Mouse (Mus musculus) layer of hippocampus, adult 2 months (tissue): ENCODE measurements around the gene Col16a1. TPM values are rescaled to one million over a fixed set of nuclear protein-coding genes. Genes with fewer than 3 reads are reported as not detected.

Experiments
- DNase-seq, 2 experiments: peaks; one replicate each; pipeline ENCODE4 v3.0.0; 2022; ENCODE audit warnings: low spot score in 2 of 2
- H3K27ac ChIP-seq: fragments of 200-600 bp; 2 replicates; pipeline ENCODE4 v1.8.1; 2022
- H3K4me3 ChIP-seq: fragments of 200-600 bp; 2 replicates; pipeline ENCODE4 v1.8.1; 2022; ENCODE audit warnings: mild to moderate bottlenecking
- CTCF ChIP-seq: fragments of 200-600 bp; conservative IDR thresholded peaks from 2 replicates; pipeline ENCODE4 v1.8.1; 2022; ENCODE audit warnings: antibody characterized with exemption, mild to moderate bottlenecking, moderate library complexity
- total RNA-seq, 2 experiments: library from RNA; stranded (reverse); gene quantifications; 2 replicates each; pipeline ENCODE4 v1.2.3; 2021

Gene Col16a1
- total RNA-seq, 2 experiments from 2014 or later: 14.5 to 15.2 TPM

DNA sequence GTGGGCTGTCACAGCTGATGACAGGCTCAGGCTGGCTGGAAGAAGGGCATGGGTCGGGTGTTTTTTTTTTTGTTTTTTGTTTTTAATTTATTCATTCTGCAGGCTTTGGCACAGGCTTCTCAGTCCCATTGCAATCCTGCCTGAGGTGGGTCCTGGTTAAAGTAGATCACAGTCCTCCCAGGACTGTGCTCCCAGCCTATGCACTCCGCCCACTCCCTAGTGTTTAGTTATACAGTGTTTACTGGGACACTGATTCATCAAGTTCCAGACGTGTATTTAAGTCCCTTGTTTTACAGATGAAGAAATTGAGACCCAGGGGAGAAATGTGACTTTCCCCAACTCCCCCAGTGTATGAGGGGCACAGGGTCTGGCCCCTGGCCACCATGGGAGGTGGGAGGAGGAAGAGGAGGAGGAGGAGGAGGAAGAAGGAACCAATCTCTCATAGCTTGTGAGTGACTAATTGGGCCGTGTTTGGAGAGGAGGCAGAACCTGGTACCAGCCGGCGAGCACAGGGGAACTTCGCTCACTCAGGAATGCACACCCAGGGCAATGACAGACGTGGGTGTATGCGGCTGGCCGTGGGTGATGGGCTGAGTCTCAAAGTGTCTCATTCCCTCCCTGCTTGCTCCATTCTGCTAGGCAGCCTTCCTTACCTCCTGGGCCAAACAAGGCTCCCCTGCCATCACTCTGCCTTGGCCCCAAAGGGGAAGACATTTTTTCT, 24.0 kb upstream of the Col16a1 start:
- TF ChIP-seq CTCF: no peak

DNA sequence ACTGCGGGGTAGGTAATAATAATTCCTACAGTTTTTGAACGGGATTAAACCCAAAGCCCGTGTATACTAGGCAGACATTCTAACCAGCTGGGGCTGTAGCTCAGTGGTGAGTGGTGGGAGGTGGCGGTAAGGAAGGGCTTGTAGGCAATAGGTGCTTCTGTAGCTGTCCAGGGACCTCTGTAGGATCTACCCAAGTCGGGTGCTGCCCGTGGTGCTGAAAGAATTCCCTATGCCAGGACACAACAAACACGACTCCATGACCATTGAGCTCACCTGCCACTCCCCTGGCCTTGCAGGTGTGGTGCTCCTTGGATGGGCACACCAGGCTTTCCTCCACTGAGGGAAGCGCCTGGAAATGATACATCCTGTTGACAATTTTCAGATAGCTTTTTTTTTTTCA, 22.1 kb upstream of the Col16a1 start:
- DNase-seq: no peak
- Histone ChIP-seq H3K4me3 (no peak overlapping the region), H3K27ac (no peak overlapping the region)
- no peak for TF ChIP-seq CTCF

More for the DNA sequence above, 24.0 kb upstream of the Col16a1 start:
- peak in 1 of 2 experiments; percentile 62 for DNase-seq
- H3K27ac ChIP-seq: peak overlapping the region; percentile 86
- no peak overlapping the region for H3K4me3 ChIP-seq

DNA sequence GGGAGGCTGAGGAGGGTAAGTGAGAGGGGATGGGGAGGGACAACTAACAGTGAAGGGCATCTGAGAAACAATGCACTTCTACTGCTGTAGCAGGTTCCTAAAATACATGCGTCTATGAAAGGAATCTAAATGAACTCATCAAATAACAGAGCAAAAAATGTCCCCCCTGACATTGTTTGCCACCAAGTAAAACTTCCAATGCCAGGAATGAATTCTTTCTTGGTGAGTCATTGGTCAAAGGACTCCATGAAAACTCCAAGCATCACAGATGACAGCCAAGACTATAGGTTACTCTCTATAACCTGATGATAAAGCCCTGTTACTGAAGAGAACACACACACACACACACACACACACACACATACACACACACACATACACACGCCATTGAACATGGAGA, 16.5 kb upstream of the Col16a1 start:
- no peak overlapping the region for H3K27ac ChIP-seq
- H3K4me3 ChIP-seq: no peak overlapping the region
- no peak for TF ChIP-seq CTCF
- no peak for DNase-seq

DNA sequence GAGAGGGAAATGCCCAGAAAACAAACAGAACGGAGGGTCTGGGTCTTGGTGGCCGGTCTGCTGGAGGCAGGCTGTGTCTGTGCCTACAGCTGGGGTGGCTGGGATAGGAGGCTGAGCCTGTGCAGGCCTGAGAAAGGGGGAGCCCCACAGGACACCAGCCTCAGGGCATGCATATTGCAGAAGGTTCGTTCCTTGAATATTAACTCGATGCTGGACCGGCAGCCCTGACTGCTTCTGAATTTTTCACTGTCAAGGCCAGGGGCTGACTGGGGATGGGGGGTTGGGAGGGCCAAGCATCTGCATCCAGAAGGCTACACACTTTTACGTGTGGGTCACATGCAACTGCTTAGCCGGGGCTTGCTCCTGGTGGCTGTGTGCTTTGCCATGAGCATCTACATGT, 14.1 kb upstream of the Col16a1 start:
- Histone ChIP-seq H3K4me3 (no peak overlapping the region), H3K27ac (no peak overlapping the region)
- no peak for DNase-seq
- no peak for TF ChIP-seq CTCF

DNA sequence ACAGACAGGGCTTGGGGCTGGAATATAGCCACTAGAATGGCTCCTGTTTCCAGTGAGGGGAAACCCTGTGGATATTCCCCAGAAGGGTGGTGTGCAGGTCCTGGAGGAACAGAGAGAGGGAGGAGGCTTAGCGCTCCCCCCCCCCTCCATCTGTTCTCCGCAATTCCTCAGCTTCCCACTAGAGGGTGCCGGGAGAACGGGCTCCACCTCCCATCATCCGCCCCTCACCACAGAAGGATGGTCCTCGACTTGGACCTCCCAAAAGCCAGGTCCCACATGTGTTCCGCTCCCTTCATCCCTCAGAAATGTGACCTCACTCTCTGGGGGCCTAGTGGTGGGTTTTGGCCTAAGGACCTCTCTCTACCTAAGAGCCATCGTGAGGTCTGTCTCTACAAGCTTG, 11.5 kb upstream of the Col16a1 start:
- peak; percentile 85 for TF ChIP-seq CTCF
- no peak overlapping the region for H3K27ac ChIP-seq
- DNase-seq: peak in 1 of 2 experiments; percentile 61
- H3K4me3 ChIP-seq: no peak overlapping the region

DNA sequence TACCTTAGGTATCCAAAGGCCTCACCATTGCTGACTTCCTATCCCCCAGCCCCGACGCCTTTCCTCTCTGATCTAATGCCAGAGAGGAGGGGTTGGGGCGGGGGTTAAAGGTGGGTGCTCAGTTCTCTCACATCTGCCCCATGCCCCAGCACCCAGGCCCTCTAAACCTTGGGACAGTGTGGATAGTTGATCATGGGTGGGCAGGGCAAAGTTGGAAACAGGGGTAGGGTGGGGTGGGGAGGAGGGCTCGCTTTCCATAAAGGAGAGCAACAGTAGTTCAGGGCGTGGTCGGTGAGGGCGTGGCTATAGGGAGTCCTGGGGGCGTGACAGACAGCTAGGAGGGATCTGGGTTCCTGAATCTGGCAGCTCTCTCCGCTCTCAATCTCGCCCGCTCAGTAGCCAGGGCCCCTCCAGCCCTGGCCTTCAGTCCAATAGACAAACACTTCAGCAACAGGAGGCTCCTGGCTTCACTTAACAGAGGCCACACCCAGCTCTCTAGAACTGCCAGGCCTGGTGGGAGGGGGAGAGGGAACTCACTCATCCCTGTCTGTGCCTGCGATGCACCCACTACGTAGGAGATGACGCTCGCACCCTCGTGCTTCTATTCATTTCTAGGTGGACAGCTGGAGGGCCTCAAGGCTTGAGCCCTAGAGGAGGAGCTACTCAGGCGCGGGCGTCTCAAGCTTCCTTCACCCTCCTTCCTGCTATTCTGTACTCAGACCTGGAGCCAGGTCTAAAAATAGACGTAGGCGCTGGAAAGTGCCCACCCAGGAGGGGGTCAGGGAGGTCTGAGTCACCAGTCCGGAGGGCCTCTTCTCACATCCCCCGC, 10.9 kb upstream of the Col16a1 start:
- Histone ChIP-seq H3K4me3 (peak overlapping the region; percentile 1; the same call in 1 of the 2 replicates), H3K27ac (peak overlapping the region; percentile 28; the same call in 1 of the 2 replicates)
- TF ChIP-seq CTCF: no peak
- DNase-seq: peak in 1 of 2 experiments; percentile 61

DNA sequence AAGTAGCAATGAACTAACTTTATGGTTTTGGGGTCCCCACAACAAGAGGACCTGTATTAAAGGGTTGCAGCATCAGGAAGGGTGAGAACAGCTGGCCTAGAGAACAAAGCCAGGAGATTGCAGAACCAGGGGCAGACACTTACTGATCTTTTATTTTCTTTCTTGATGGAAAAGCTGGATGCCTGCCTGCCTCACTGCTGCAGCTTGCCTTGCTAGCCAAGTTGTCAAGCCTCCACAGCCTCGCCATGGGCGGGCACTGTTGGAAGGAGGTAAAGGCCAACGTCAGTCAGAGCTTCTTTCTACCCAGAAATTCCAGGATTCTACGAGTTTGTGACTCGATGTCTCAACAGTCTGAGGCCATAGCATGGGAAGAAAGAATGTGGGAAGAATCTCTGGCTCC, 8.3 kb upstream of the Col16a1 start:
- Histone ChIP-seq H3K27ac (no peak overlapping the region), H3K4me3 (no peak overlapping the region)
- no peak for TF ChIP-seq CTCF
- no peak for DNase-seq

DNA sequence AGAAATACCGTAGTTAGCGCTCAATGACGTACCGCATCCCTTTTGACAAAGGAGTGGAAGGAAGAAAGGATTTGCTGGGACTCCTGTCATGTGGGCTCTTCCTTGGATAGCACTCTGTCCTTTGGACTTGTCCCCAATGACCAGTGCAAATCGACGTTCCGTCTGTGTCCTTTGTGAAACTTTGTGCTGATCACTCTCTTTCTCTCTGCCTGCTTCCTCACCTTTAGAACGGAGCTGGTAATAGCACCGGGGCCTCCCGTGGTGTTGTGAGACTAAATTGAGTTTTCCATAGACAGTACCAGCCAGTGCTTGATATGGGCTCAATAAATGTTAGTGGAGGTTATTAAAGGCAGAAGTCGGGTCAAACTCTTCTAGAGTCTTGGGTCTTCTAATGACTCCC, 6.6 kb upstream of the Col16a1 start:
- DNase-seq: no peak
- no peak for TF ChIP-seq CTCF
- Histone ChIP-seq H3K27ac (no peak overlapping the region), H3K4me3 (no peak overlapping the region)

DNA sequence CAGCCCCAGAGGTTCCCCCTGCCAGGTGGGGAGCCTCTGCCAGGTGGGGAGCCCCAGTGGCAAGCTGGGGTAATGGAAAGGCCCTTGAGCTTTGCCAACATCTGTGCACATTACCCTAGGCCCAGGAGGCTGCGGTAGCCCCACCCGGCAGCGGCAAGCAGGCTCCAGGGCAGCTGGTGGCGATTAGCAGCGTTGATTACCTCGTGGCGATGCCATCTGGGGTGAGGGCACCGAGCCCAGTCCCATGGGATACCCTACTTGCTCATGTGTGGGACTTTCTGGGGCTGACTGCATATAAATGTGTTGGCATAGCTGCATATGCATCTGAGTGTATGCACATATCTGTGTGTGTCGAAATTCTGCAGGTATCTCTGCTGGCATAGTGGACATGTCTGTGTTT, 3.4 kb upstream of the Col16a1 start:
- TF ChIP-seq CTCF: no peak
- DNase-seq: no peak
- Histone ChIP-seq H3K4me3 (no peak overlapping the region), H3K27ac (no peak overlapping the region)

DNA sequence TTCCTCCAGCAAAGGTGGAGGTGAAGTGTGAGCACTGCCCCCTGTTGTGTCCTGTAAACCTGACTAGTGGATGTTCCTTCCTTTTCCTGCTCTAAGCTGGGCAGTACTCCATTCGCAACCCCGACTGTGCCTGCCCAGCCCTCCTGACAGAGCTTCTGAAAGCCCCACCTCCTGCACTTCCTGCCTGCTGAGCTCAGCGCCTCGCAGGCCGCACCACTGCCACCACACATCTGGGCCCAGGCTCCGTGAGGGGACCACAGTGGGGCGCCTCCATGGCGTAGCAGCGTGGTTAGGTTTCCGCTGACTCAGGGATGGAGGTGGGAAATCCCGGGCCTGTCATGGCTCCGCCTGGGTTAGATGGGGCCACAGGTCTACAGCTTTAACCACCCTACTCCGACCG, 2.0 kb upstream of the Col16a1 start:
- DNase-seq: no peak
- Histone ChIP-seq H3K27ac (no peak overlapping the region), H3K4me3 (no peak overlapping the region)
- TF ChIP-seq CTCF: no peak

DNA sequence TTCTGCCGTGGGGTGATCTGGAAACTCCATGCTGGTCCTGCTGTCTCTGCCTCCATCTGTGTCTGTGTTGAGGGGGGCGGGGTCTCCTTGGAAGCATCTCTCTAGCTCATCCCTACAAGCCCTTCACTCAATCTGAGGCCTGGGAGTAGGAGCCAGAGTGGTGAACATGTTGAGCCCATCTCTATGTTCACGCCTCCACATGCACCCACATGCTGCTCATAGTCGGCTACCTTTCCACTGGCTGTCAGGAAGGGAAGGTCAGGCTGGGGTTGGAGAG, 501 bp downstream of the Col16a1 start:
- H3K27ac ChIP-seq: peak overlapping the region; percentile 77
- H3K4me3 ChIP-seq: peak overlapping the region; percentile 51
- no peak for DNase-seq
- no peak for TF ChIP-seq CTCF

DNA sequence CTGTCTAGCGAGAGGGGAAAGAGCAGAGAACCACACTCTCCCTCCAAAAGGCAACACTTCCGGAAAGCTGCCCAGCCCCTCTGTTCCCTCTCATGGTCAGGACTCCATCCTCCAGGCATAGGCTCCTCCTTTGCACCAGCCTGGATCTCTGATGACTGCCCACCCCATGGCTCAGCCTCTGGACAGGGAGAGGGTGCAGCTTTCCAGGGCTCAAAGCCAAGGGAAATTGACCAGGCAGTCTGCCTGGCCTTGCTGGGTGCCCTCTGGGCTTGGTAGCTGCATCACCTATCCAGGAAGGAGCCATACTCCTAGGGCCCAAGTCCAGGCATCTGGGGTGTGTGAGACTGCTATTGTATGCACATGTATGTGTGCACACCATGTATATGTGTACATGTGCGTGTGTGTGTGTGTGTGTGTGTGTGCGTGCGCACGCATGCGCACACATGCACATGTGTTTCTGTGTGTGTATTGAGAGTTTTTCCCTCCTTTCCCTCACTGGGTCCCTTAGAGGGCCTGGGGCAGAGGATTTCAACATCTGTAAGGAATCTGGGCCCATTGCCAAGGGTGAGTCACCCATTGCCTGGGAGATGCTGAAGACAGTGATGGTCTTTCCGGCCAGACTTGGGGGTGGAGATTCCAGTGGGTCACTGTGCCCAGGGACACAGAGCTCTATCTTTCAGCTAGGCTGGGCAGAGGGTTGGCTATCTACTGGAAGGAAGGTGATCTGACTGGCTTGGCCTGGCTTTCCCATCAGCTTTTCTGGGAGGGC, 2.6 kb downstream of the Col16a1 start:
- H3K27ac ChIP-seq: no peak overlapping the region
- no peak for DNase-seq
- no peak for TF ChIP-seq CTCF

DNA sequence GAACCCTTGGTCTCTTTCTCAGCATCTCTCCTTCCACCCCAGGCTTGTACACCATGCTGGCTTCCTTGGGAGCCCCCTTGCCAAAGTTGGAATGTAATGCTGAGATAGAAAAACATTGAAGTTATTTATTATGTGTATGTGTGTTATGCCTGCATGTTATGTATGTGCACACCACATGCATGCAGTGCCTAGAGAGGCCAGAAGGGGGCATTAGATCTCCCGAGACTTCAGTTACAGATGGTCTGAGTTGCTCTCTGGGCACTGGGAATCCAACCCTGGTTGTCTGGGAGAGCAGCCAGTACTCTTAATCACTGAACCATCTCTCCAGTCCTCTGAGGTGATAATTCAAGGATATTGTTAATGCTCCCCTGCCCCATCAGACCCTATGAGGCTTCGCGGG, 4.6 kb downstream of the Col16a1 start:
- Histone ChIP-seq H3K27ac (no peak overlapping the region), H3K4me3 (no peak overlapping the region)
- DNase-seq: no peak
- TF ChIP-seq CTCF: peak; percentile 47

More for the DNA sequence above, 2.6 kb downstream of the Col16a1 start:
- H3K4me3 ChIP-seq: no peak overlapping the region
